In the genomic region with DNA sequence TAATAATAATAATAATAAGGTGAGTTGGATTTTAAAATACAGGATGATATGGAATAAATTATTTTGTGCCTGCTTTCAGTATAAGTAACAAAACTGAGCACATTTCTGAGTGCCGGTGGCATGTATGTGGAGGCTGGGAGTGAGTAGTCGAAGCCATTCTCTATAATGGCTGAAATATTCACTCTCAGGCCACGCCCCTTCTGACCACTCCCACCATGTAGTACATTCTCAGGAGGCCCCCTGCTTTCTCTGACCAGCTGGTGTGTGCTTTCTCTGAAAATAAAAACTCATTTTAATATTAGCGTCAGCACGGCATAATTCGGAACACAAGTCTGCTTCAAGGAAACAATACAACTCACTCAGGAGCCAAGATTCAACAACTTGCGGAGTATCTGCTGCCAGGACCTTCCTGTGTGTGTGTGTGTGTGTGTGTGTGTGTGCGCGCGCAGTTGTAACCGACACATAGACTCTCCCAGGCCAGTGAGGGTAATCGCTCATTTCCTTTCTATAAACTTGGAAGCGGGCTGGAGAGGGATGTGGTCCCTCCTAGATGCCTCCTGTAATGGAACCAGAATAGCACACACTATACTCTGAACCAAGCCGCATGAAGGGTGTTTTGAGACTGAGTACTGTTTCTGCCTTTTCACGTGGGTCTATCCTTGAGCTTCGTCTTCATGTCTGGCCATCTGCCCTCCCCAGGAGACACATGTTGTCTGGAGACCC, we compare ENCODE assay signal across 12 mouse cellular contexts.
DNase-seq lines count a peak whose midpoint lies in the region; ATAC-seq lines count a peak whose summit lies in the region.
"Had no signal": no experiment of that assay in that cellular context is flagged by ENCODE, and none has a peak within 500 bp of the region (broad histone marks: within the 10 kb centered on the region; RNA-seq: fewer than 3 reads in every experiment).

No protein-coding gene starts in this region.

- H3K4me1 ChIP-seq in heart, embryonic 10.5 days = no peaks in the 10 kb centered on the region
- peaks cover 23% of the 10 kb centered on the region for H3K4me1 ChIP-seq in limb, embryonic 10.5 days

- peak; percentile 17 for DNase-seq in kidney, adult 9 months
- DNase-seq in kidney, adult 18-20 months = no peak
- DNase-seq in heart, embryonic 10.5 days (ENCODE audit: low spot score) = peak; percentile 35
- peak; percentile 22 for DNase-seq in limb, embryonic 10.5 days (ENCODE audit: low spot score)
- DNase-seq in urinary bladder, postnatal 36 days (ENCODE audit: low spot score in 2 of 2) = no peak
- no peak for DNase-seq in adrenal gland, postnatal 4 days (ENCODE audit: low spot score in 2 of 2)
- DNase-seq in right cerebral cortex, postnatal 14 days = no peak
- DNase-seq: cerebellum, adult 9-10 months; gastrocnemius, adult 2 months had no signal

- H3K9me3 ChIP-seq in heart, embryonic 10.5 days = no peaks in the 10 kb centered on the region
- no peaks in the 10 kb centered on the region for H3K9me3 ChIP-seq in limb, embryonic 10.5 days (replicated peaks)

- H3K27me3 ChIP-seq in heart, embryonic 10.5 days (ENCODE audit: insufficient read depth, poor library complexity, severe bottlenecking) = peaks cover 7% of the 10 kb centered on the region; the same call in 1 of the 2 replicates
- no peaks in the 10 kb centered on the region for H3K27me3 ChIP-seq in limb, embryonic 10.5 days (ENCODE audit: low read depth, poor library complexity, severe bottlenecking)

- no peak overlapping the region for H3K4me3 ChIP-seq in heart, embryonic 10.5 days
- no peak overlapping the region for H3K4me3 ChIP-seq in limb, embryonic 10.5 days
- H3K4me3 ChIP-seq: erythroblast, embryonic 14.5 days; gastrocnemius, adult 2 months had no signal

- no peak overlapping the region for H3K27ac ChIP-seq in heart, embryonic 10.5 days
- H3K27ac ChIP-seq in limb, embryonic 10.5 days = no peak overlapping the region
- H3K27ac ChIP-seq: gastrocnemius, adult 2 months; macrophage had no signal

- WGBS in heart, embryonic 10.5 days = 89% methylated on average over 16 of the region's 16 CpGs
- 95% methylated on average over 16 of the region's 16 CpGs for WGBS in limb, embryonic 10.5 days

- ATAC-seq in megakaryocyte, adult 5-6 weeks (ENCODE audit: poor library complexity, severe bottlenecking) = 0 out of 2 replicates have a peak, but pooled peaks have one; percentile 11

- no peaks in the 10 kb centered on the region for H3K36me3 ChIP-seq in heart, embryonic 10.5 days
- H3K36me3 ChIP-seq in limb, embryonic 10.5 days = no peaks in the 10 kb centered on the region

Comparison
In these comparisons a context has a peak if more than half of its experiments do, and no peak if none do; other contexts are left out.
1. DNase-seq: peak in kidney, adult 9 months (single experiment), heart, embryonic 10.5 days (single experiment) and limb, embryonic 10.5 days (single experiment); none in kidney, adult 18-20 months (single experiment), urinary bladder, postnatal 36 days (0 of 2), adrenal gland, postnatal 4 days (0 of 2) and right cerebral cortex, postnatal 14 days (single experiment).